Mouse (Mus musculus) embryonic fibroblast, embryonic 13.5 days (primary cell): Measurements from ENCODE around the gene Nek2.

Source experiments
- CTCF ChIP-seq: IDR thresholded peaks from 2 replicates; pipeline ENCODE4 v1.5.1; 2011; ENCODE audit warnings: mild to moderate bottlenecking, control low read depth, low read length, moderate library complexity, borderline replicate concordance; ENCODE audit not compliant: insufficient read depth
- POLR2A ChIP-seq: IDR thresholded peaks from 2 replicates; pipeline ENCODE4 v1.6.1; 2011; ENCODE audit warnings: low read depth, mild to moderate bottlenecking, control low read depth, low read length, moderate library complexity

DNA sequence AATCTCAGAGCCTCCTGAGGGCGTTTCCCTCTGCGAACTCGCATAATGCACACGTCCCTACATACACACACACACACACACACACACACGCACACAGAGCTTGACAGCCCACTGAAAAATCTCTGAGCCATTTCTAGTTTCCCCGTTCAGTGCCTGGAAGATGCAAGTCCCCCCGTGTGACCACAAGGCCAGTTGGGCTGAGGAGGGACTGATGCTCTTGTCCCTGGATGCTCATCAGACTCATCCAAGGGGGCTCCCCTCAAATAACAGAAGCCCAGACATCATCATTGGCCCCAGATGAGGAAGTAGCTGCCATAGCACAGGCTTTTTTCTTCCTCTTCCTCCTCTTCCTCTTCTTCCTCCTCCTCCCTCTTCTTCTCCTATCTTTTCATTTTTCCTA lies 13.3 kb upstream of the Nek2 start:
- TF ChIP-seq POLR2A, result no peak
- no peak for TF ChIP-seq CTCF
